Mouse (Mus musculus) liver, postnatal 0 days (tissue): ENCODE measurements around the gene Armc5. TPM values are rescaled to one million over a fixed set of nuclear protein-coding genes. Genes with fewer than 3 reads are reported as not detected.

Source experiments
- ATAC-seq: fragments of 200-750 bp; cut with Nextera tagmentation; 2 replicates; pipeline ENCODE4 v1.8.0; 2017; ENCODE audit warnings: mild to moderate bottlenecking, moderate library complexity
- DNase-seq: peaks from one replicate; pipeline ENCODE4 v3.0.0-alpha.2; 2016
- H3K27ac ChIP-seq: fragments of 300-500 bp; sonication (generic); 2 replicates; pipeline ENCODE4 v1.5.1; 2014; ENCODE audit warnings: antibody characterized with exemption, moderate library complexity, mild to moderate bottlenecking, low read depth
- H3K27me3 ChIP-seq: fragments of 300-500 bp; sonication (generic); 2 replicates; pipeline ENCODE4 v1.6.1; 2014; ENCODE audit warnings: low read length, control low read depth, mixed read lengths; ENCODE audit not compliant: insufficient read depth
- H3K36me3 ChIP-seq: fragments of 300-500 bp; sonication (generic); replicated peaks from 2 replicates; pipeline ENCODE4 v1.6.1; 2014; ENCODE audit warnings: mild to moderate bottlenecking, control low read depth, low read length, moderate library complexity, mixed read lengths; ENCODE audit not compliant: insufficient read depth
- H3K4me1 ChIP-seq: fragments of 300-500 bp; sonication (generic); 2 replicates; pipeline ENCODE4 v1.6.1; 2014; ENCODE audit warnings: antibody characterized with exemption, mild to moderate bottlenecking, control low read depth; ENCODE audit not compliant: insufficient read depth
- H3K4me2 ChIP-seq: fragments of 300-500 bp; sonication (generic); 2 replicates; pipeline ENCODE4 v1.6.1; 2014; ENCODE audit warnings: low read depth, mild to moderate bottlenecking, low read length, moderate library complexity, mixed read lengths
- H3K4me3 ChIP-seq: fragments of 300-500 bp; sonication (generic); 2 replicates; pipeline ENCODE4 v1.5.1; 2014; ENCODE audit warnings: low read depth, low read length
- H3K9ac ChIP-seq: fragments of 300-500 bp; sonication (generic); replicated peaks from 2 replicates; pipeline ENCODE4 v1.6.1; 2014; ENCODE audit warnings: mild to moderate bottlenecking, moderate library complexity
- H3K9me3 ChIP-seq: fragments of 300-500 bp; sonication (generic); 2 replicates; pipeline ENCODE4 v1.6.1; 2016; ENCODE audit warnings: mild to moderate bottlenecking, control low read depth, low read length, mixed read lengths
- CTCF ChIP-seq: sonication (generic); IDR thresholded peaks from 2 replicates; pipeline ENCODE4 v1.5.1; 2016; ENCODE audit warnings: antibody characterized with exemption, low read depth
- EP300 ChIP-seq: IDR thresholded peaks from 2 replicates; pipeline ENCODE4 v1.6.1; 2016; ENCODE audit warnings: antibody characterized with exemption, low read depth, mild to moderate bottlenecking
- WGBS: fragments of 180-500 bp; shearing (Covaris S2); extraction: QIAGEN DNeasy Blood & Tissue Kit; methylation state at CpG from one replicate; pipeline ENCODE4 v1.1.7; 2014; ENCODE audit not compliant: insufficient replicate concordance; 5-methylcytosine and 5-hydroxymethylcytosine counted together
- polyA plus RNA-seq: library from polyadenylated mRNA; unstranded; fragments of >200 nt; fragmentation: Nextera tagmentation; extraction: Ambion mirVana; gene quantifications from 2 replicates; pipeline ENCODE4 v1.2.1, GENCODE M21; 2015

The Armc5 gene
- polyA plus RNA-seq, 1 experiment from 2014 or later = 5.6 TPM

GRCm38 (mm10) chr7:128248081-128249042 lies 11.2 kb downstream of the Armc5 start:
- TF ChIP-seq CTCF (no peak), EP300 (no peak)
- peaks cover 10% of the 10 kb centered on the region for H3K36me3 ChIP-seq
- DNase-seq (no peak), ATAC-seq (no peak)
- peaks cover 10% of the 10 kb centered on the region for H3K4me1 ChIP-seq
- H3K27ac ChIP-seq = no peak overlapping the region
- no peak overlapping the region for H3K9ac ChIP-seq
- WGBS = 76% methylated on average over 10 of the region's 10 CpGs
- H3K27me3 ChIP-seq = peaks cover 14% of the 10 kb centered on the region
- H3K4me3 ChIP-seq = no peak overlapping the region
- peak overlapping the region; percentile 70 for H3K4me2 ChIP-seq
- no peaks in the 10 kb centered on the region for H3K9me3 ChIP-seq

DNA sequence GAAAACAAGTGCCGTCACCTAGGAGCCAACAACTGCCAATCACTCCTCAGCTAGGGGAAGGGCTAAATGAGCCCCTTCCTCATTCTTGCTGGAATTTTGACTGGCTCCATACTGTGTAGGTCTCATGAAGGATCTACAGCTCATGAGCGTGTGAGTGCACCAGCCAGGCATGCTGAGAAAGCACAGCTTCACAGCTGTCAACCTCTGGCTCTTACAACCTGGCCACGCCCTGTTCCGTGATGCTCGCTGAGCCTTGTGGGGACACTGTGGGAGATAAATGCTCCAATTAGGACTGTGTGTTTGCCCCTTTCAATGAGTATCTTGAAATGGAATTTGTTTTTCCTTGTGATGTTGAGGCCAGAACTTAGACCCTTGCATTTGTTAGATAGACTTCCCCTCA lies 12.9 kb downstream of the Armc5 start:
- Histone ChIP-seq H3K4me3 (no peak overlapping the region), H3K27me3 (peaks cover 14% of the 10 kb centered on the region), H3K36me3 (no peaks in the 10 kb centered on the region; the same call in 1 of the 2 replicates), H3K4me2 (no peak overlapping the region), H3K9me3 (no peaks in the 10 kb centered on the region), H3K4me1 (peaks cover 10% of the 10 kb centered on the region), H3K9ac (no peak overlapping the region), H3K27ac (no peak overlapping the region)
- 66% methylated on average over 5 of the region's 5 CpGs for WGBS
- no peak for TF ChIP-seq EP300
- TF ChIP-seq CTCF = no peak
- ATAC-seq = no peak
- DNase-seq = no peak

- Histone ChIP-seq H3K9ac (no peak overlapping the region), H3K4me2 (no peak overlapping the region)
- no peak for DNase-seq
Observed at GRCm38 (mm10) chr7:128251946-128252345, 14.8 kb downstream of the Armc5 start.

DNA sequence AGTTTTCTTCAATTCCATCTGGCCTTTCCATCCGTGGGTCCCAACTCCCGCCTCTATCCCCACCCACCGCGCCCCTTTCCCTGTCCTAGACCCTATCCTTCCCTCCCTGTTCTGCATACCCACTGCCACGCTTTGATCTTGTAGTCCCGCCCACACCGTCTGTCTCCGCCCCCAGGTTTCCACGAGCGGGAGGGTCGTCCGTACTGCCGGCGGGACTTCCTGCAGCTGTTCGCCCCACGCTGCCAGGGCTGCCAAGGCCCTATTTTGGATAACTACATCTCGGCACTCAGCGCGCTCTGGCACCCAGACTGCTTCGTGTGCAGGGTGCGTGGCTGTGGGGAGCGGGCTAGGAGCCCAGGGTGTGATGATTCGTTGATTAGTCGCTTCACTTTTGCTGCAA lies 15.5 kb downstream of the Armc5 start:
- H3K27me3 ChIP-seq = peaks cover 9% of the 10 kb centered on the region
- H3K9me3 ChIP-seq = no peaks in the 10 kb centered on the region
- no peak overlapping the region for H3K4me3 ChIP-seq
- no peaks in the 10 kb centered on the region for H3K36me3 ChIP-seq
- WGBS = 23% methylated on average over 24 of the region's 24 CpGs
- TF ChIP-seq EP300 (no peak), CTCF (no peak)
- DNase-seq (peak; percentile 26), ATAC-seq (no peak)
- no peak overlapping the region for H3K27ac ChIP-seq
- peak overlapping the region; percentile 40; the same call in 1 of the 2 replicates for H3K4me2 ChIP-seq
- H3K9ac ChIP-seq = no peak overlapping the region
- H3K4me1 ChIP-seq = peaks cover 3% of the 10 kb centered on the region; the same call in 1 of the 2 replicates

More at GRCm38 (mm10) chr7:128251946-128252345, 14.8 kb downstream of the Armc5 start:
- H3K9me3 ChIP-seq = no peaks in the 10 kb centered on the region
- H3K4me1 ChIP-seq = peaks cover 6% of the 10 kb centered on the region
- WGBS = 45% methylated on average over 12 of the region's 12 CpGs
- no peak overlapping the region for H3K4me3 ChIP-seq
- no peaks in the 10 kb centered on the region for H3K36me3 ChIP-seq
- no peak for TF ChIP-seq CTCF
- TF ChIP-seq EP300 = no peak
- ATAC-seq = no peak
- peaks cover 11% of the 10 kb centered on the region for H3K27me3 ChIP-seq
- H3K27ac ChIP-seq = no peak overlapping the region

- TF ChIP-seq CTCF = no peak
- TF ChIP-seq EP300 = no peak
- Histone ChIP-seq H3K36me3 (no peaks in the 10 kb centered on the region), H3K4me2 (no peak overlapping the region), H3K27ac (no peak overlapping the region), H3K4me1 (0 out of 2 replicates have a peak, but pooled peaks cover 3% of the 10 kb centered on the region), H3K4me3 (no peak overlapping the region), H3K9me3 (no peaks in the 10 kb centered on the region), H3K27me3 (peaks cover 9% of the 10 kb centered on the region), H3K9ac (no peak overlapping the region)
- DNase-seq (no peak), ATAC-seq (no peak)
- WGBS = 48% methylated on average over 2 of the region's 2 CpGs
Observed at GRCm38 (mm10) chr7:128254978-128255377, 17.8 kb downstream of the Armc5 start.

- Histone ChIP-seq H3K4me1 (0 out of 2 replicates have a peak, but pooled peaks cover 3% of the 10 kb centered on the region), H3K4me2 (no peak overlapping the region), H3K9ac (no peak overlapping the region), H3K27me3 (peaks cover 9% of the 10 kb centered on the region), H3K27ac (no peak overlapping the region), H3K9me3 (no peaks in the 10 kb centered on the region), H3K4me3 (no peak overlapping the region), H3K36me3 (no peaks in the 10 kb centered on the region)
- 83% methylated on average over 5 of the region's 5 CpGs for WGBS
- TF ChIP-seq CTCF (no peak), EP300 (no peak)
- ATAC-seq (no peak), DNase-seq (no peak)
Observed at GRCm38 (mm10) chr7:128255757-128256156, 18.6 kb downstream of the Armc5 start.
